Mouse (Mus musculus) embryonic fibroblast, embryonic 13.5 days (primary cell): ENCODE measurements around the gene Tnni1. TPM values are rescaled to one million over a fixed set of nuclear protein-coding genes. Genes with fewer than 3 reads are reported as not detected.

Experiments used
- H3K27ac ChIP-seq: 2 replicates; pipeline ENCODE4 v1.5.1; 2012; ENCODE audit warnings: low read length, control low read depth, inconsistent platforms; ENCODE audit not compliant: insufficient read depth
- H3K4me1 ChIP-seq: 2 replicates; pipeline ENCODE4 v1.6.1; 2011; ENCODE audit warnings: low read length; ENCODE audit not compliant: control insufficient read depth, insufficient read depth
- H3K4me3 ChIP-seq: 2 replicates; pipeline ENCODE4 v1.5.1; 2011; ENCODE audit warnings: mild to moderate bottlenecking, control low read depth, low read length; ENCODE audit not compliant: insufficient read depth
- CTCF ChIP-seq: IDR thresholded peaks from 2 replicates; pipeline ENCODE4 v1.5.1; 2011; ENCODE audit warnings: mild to moderate bottlenecking, control low read depth, low read length, moderate library complexity, borderline replicate concordance; ENCODE audit not compliant: insufficient read depth
- POLR2A ChIP-seq: IDR thresholded peaks from 2 replicates; pipeline ENCODE4 v1.6.1; 2011; ENCODE audit warnings: low read depth, mild to moderate bottlenecking, control low read depth, low read length, moderate library complexity
- polyA plus RNA-seq: library from polyadenylated mRNA; stranded (reverse); fragments of >200 nt; gene quantifications from 2 replicates; pipeline ENCODE4 v1.2.4, GENCODE M21; 2011; ENCODE audit warnings: low read depth; ENCODE audit not compliant: missing spikeins, insufficient read length

Gene Tnni1
- polyA plus RNA-seq, 1 experiment, result 1.1 TPM

GRCm38 (mm10) chr1:135780649-135781048 lies 1.4 kb downstream of the Tnni1 start:
- Histone ChIP-seq H3K4me3 (no peak overlapping the region), H3K27ac (no peak overlapping the region), H3K4me1 (no peaks in the 10 kb centered on the region)
- TF ChIP-seq POLR2A (no peak), CTCF (no peak)

- H3K4me1 ChIP-seq, result no peaks in the 10 kb centered on the region
- H3K27ac ChIP-seq, result no peak overlapping the region
- no peak overlapping the region for H3K4me3 ChIP-seq
- TF ChIP-seq POLR2A, result no peak
- TF ChIP-seq CTCF, result peak; percentile 99
Observed at GRCm38 (mm10) chr1:135781220-135781619, 2.0 kb downstream of the Tnni1 start.

- Histone ChIP-seq H3K4me1 (no peaks in the 10 kb centered on the region), H3K27ac (no peak overlapping the region), H3K4me3 (no peak overlapping the region)
- TF ChIP-seq POLR2A (no peak), CTCF (no peak)
Observed at GRCm38 (mm10) chr1:135782816-135783215, 3.6 kb downstream of the Tnni1 start.

- Histone ChIP-seq H3K4me3 (no peak overlapping the region), H3K27ac (no peak overlapping the region), H3K4me1 (0 out of 2 replicates have a peak, but pooled peaks cover 3% of the 10 kb centered on the region)
- TF ChIP-seq POLR2A (no peak), CTCF (peak; percentile 54; the same call in 1 of the 2 replicates)
Observed at GRCm38 (mm10) chr1:135787799-135788198, 8.6 kb downstream of the Tnni1 start.

GRCm38 (mm10) chr1:135788708-135789107 lies 9.5 kb downstream of the Tnni1 start:
- H3K27ac ChIP-seq, result no peak overlapping the region

GRCm38 (mm10) chr1:135789815-135790214 lies 10.6 kb downstream of the Tnni1 start:
- no peak for TF ChIP-seq POLR2A
- TF ChIP-seq CTCF, result peak; percentile 60; the same call in 1 of the 2 replicates
- Histone ChIP-seq H3K4me3 (no peak overlapping the region), H3K27ac (no peak overlapping the region), H3K4me1 (0 out of 2 replicates have a peak, but pooled peaks cover 8% of the 10 kb centered on the region)

More at GRCm38 (mm10) chr1:135788708-135789107, 9.5 kb downstream of the Tnni1 start:
- H3K4me3 ChIP-seq, result no peak overlapping the region
- 0 out of 2 replicates have a peak, but pooled peaks cover 7% of the 10 kb centered on the region for H3K4me1 ChIP-seq
- TF ChIP-seq CTCF, result no peak
- no peak for TF ChIP-seq POLR2A

- Histone ChIP-seq H3K4me1 (0 out of 2 replicates have a peak, but pooled peaks cover 8% of the 10 kb centered on the region), H3K27ac (no peak overlapping the region), H3K4me3 (no peak overlapping the region)
- TF ChIP-seq POLR2A (no peak), CTCF (no peak)
Observed at GRCm38 (mm10) chr1:135792143-135792939, 13.1 kb downstream of the Tnni1 start.

- 0 out of 2 replicates have a peak, but pooled peaks cover 8% of the 10 kb centered on the region for H3K4me1 ChIP-seq
- no peak overlapping the region for H3K27ac ChIP-seq
- H3K4me3 ChIP-seq, result no peak overlapping the region
- no peak for TF ChIP-seq CTCF
- TF ChIP-seq POLR2A, result 0 out of 2 replicates have a peak, but pooled peaks have one; percentile 22
Observed at GRCm38 (mm10) chr1:135793370-135794215, 14.4 kb downstream of the Tnni1 start.

- H3K4me1 ChIP-seq, result 0 out of 2 replicates have a peak, but pooled peaks cover 8% of the 10 kb centered on the region
- no peak for TF ChIP-seq POLR2A
- no peak for TF ChIP-seq CTCF
- no peak overlapping the region for H3K4me3 ChIP-seq
- no peak overlapping the region for H3K27ac ChIP-seq
Observed at GRCm38 (mm10) chr1:135794216-135795134, 15.2 kb downstream of the Tnni1 start.
